Mouse (Mus musculus) thymus, postnatal 36 days (tissue): ENCODE data around the gene Nlrp6.
"Not testable (repeated sequence)": the region's sequence is repeated elsewhere in the genome, so short reads cannot be mapped to it uniquely, and the experiment has no call there.

ENCODE experiments used
- DNase-seq, 2 experiments: peaks; one replicate each; pipeline ENCODE4 v3.0.0; 2022; ENCODE audit warnings: mixed read lengths in 2 of 2

The Nlrp6 gene

GRCm38 (mm10) chr7:140976720-140977119 lies 56.0 kb downstream of the Nlrp6 start:
- DNase-seq, result not testable (repeated sequence)
